22 mouse cellular contexts compared by ENCODE assay signal in the genomic region with DNA sequence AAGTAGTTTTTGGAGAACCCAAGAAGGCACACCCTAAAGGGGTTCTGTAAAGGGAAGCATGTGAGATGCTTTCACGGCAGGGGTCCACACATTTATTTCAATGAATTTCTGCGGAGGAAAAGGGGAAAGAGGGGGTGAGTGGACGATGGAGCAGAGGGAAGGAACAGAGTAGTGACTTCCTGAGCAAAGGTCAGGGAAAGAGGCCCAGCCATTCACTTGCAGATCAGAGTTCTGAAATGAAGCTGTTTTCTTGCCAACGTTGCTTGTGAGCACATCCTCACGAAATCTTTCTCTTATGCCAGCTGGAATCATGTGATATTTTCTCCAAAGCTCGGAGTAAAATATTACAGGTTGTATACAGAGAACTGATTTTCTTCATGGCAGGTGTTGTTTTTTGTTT.
DNase-seq lines count a peak whose midpoint lies in the region; ATAC-seq lines count a peak whose summit lies in the region.
"Had no signal": no experiment of that assay in that cellular context is flagged by ENCODE, and none has a peak within 500 bp of the region (broad histone marks: within the 10 kb centered on the region; RNA-seq: fewer than 3 reads in every experiment).

No protein-coding gene starts in this region.

- no peak overlapping the region for H3K4me3 ChIP-seq in neural tube, embryonic 13.5 days
- H3K4me3 ChIP-seq: embryonic facial prominence, embryonic 13.5 days; heart, embryonic 10.5 days; hindbrain, embryonic 15.5 days; kidney, embryonic 15.5 days; layer of hippocampus, adult 2 months; lung, embryonic 15.5 days; megakaryocyte, embryonic 14.5 days; stomach, embryonic 15.5 days had no signal

- H3K36me3 ChIP-seq in neural tube, embryonic 13.5 days = no peaks in the 10 kb centered on the region
- H3K36me3 ChIP-seq: embryonic facial prominence, embryonic 13.5 days; heart, embryonic 10.5 days; hindbrain, embryonic 15.5 days; kidney, embryonic 15.5 days; lung, embryonic 15.5 days; stomach, embryonic 15.5 days had no signal

- H3K27me3 ChIP-seq in neural tube, embryonic 13.5 days = no peaks in the 10 kb centered on the region
- H3K27me3 ChIP-seq: lung, embryonic 15.5 days; megakaryocyte, embryonic 14.5 days; stomach, embryonic 15.5 days had no signal

- DNase-seq in embryo, embryonic 10.5 days (ENCODE audit: low spot score) = peak; percentile 52
- DNase-seq in embryo, embryonic 11 days = no peak
- peak; percentile 12 to 13 for DNase-seq in kidney, adult 8-10 months
- DNase-seq in kidney, adult 11 months = no peak
- no peak for DNase-seq in neural tube, embryonic 10.5 days (ENCODE audit: extremely low spot score, low spot score)
- DNase-seq in right cerebral cortex, postnatal 10 days (ENCODE audit: low spot score in 2 of 2) = no peak
- DNase-seq: B cell, adult 2 months; cerebellum, adult 11 months; heart, postnatal 10 days; spleen, adult 18-20 months; thymus, adult 2 months had no signal

- H3K27ac ChIP-seq in neural tube, embryonic 13.5 days (replicated peaks) = 0 out of 2 replicates have a peak overlapping the region, but pooled peaks have one; percentile 18
- H3K27ac ChIP-seq: embryonic facial prominence, embryonic 13.5 days; heart, embryonic 10.5 days; hindbrain, embryonic 15.5 days; kidney, embryonic 15.5 days; layer of hippocampus, adult 2 months; lung, embryonic 15.5 days; stomach, embryonic 15.5 days had no signal

- 23% methylated on average over 6 of the region's 6 CpGs for WGBS in neural tube, embryonic 13.5 days

- H3K9me3 ChIP-seq in neural tube, embryonic 13.5 days = no peaks in the 10 kb centered on the region
- H3K9me3 ChIP-seq: embryonic facial prominence, embryonic 13.5 days; heart, embryonic 10.5 days; hindbrain, embryonic 15.5 days; kidney, embryonic 15.5 days; lung, embryonic 15.5 days; stomach, embryonic 15.5 days had no signal

- ATAC-seq in neural tube, embryonic 13.5 days (ENCODE audit: low read depth) = no peak
- ATAC-seq: activated CD4-positive, CD25-positive, alpha-beta regulatory T cell, adult 4 months had no signal

- no peak overlapping the region for H3K9ac ChIP-seq in neural tube, embryonic 13.5 days
- H3K9ac ChIP-seq: embryonic facial prominence, embryonic 13.5 days; hindbrain, embryonic 15.5 days; kidney, embryonic 15.5 days; lung, embryonic 15.5 days; stomach, embryonic 15.5 days had no signal

- no peak overlapping the region for H3K4me2 ChIP-seq in neural tube, embryonic 13.5 days
- H3K4me2 ChIP-seq: embryonic facial prominence, embryonic 13.5 days; liver, embryonic 11.5 days; lung, embryonic 15.5 days had no signal

- H3K4me1 ChIP-seq in neural tube, embryonic 13.5 days (replicated peaks) = peaks cover 50% of the 10 kb centered on the region
- H3K4me1 ChIP-seq: megakaryocyte, embryonic 14.5 days; stomach, embryonic 15.5 days had no signal

Comparison
In these comparisons a context has a peak if more than half of its experiments do, and no peak if none do; other contexts are left out.
1. DNase-seq: peak in embryo, embryonic 10.5 days (single experiment) and kidney, adult 8-10 months (2 of 2); none in embryo, embryonic 11 days (single experiment), kidney, adult 11 months (single experiment), neural tube, embryonic 10.5 days (single experiment) and right cerebral cortex, postnatal 10 days (0 of 2).